Mouse (Mus musculus) neutrophil, adult 5-6 weeks (primary cell): ENCODE results near the gene Slc8a1. TPM values are rescaled to one million over a fixed set of nuclear protein-coding genes. Genes with fewer than 3 reads are reported as not detected.

ENCODE experiments used
- ATAC-seq: fragments of 151-379, 151-347 bp; 2 replicates; pipeline ENCODE4 v1.8.0; 2017; ENCODE audit warnings: mild to moderate bottlenecking, moderate TSS enrichment; ENCODE audit not compliant: insufficient number of reproducible peaks, poor library complexity, low FRiP score, severe bottlenecking; ENCODE audit errors: extremely low read depth
- total RNA-seq: library from RNA; stranded (forward); fragments of 200-1000 nt; gene quantifications from 2 replicates; pipeline ENCODE4 v1.2.3, GENCODE M21; 2017

Slc8a1 gene
- total RNA-seq, 1 experiment from 2014 or later, result 5.4 TPM

GRCm38 (mm10) chr17:81393040-81393439 lies 345.1 kb downstream of the Slc8a1 start:
- no peak for ATAC-seq

DNA sequence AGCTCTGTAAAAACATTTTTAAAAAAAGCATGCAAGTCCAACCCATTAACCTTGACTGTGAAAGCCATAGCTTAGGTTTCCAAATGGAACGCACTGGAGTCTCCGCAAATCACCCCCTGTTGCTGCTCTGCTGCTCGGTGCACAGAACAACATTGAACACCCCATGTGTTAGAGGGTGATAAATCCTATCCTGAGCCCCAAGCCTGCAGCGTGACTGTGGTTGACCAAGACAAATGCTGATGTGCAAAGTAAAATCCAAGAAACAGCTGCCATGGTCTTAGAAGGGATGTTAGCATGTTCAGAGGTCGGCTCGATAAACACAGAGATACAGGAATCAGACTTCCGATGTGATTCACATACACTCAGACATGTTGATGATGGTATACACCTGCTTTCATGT lies 346.7 kb downstream of the Slc8a1 start:
- no peak for ATAC-seq

DNA sequence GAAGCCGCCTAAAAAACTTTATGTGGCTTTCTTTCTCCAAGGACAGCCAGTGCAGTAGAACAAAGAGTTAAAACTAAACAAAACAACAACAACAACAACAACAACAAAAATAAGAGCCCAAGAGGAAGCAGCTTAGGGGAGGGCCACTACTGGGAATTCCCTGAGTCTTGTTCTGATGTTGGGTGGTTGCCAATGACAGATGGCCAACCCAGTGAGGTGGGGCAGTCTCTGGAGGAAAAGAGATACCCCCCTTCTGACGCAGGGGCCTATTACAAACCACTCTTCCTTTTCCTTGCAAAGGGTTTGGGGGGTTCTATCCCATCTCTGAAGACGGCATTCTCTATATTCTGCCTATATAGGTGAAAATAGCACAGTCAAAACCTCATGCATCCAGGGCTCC lies 347.4 kb downstream of the Slc8a1 start:
- ATAC-seq, result no peak

DNA sequence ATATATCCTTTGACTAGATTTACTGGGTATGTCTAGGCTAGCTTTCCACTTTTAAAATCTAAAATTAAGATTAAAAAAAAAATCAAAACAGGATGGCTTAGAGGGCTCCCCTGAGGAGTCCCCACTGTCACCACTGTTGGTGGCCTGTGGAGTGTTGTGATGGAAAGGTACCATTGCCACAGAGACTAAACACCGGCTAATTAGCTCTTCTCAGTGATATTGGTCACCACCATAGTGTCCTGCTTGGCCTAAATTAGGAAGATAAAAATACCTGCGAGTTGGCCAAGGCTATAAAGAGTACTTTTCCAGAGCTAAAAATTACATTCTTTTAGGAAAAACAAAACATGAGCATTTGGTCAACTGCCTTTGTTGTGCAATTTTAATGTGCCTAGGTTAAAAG lies 352.1 kb downstream of the Slc8a1 start:
- no peak for ATAC-seq

GRCm38 (mm10) chr17:81385476-81385875 lies 352.7 kb downstream of the Slc8a1 start:
- ATAC-seq, result no peak

DNA sequence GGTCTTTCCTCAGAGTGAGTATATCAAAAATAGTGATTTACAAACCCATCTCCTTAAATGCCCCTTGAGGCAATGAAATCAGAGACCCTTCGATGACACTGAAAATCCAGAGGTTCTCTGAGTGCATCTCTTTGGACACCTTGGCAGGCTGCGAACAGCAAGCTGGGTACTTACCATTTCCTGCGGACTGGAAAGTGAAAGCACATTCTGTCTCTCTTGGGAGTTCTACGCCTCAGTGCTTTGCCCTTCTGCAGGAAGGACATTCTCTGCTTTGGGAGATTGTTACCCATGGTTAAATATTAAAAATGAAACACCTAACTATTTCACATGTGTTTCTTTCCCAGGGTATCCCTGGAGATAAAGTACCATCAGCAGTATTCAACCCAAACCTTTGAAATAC lies 354.7 kb downstream of the Slc8a1 start:
- ATAC-seq, result no peak

GRCm38 (mm10) chr17:81378436-81378835 lies 359.7 kb downstream of the Slc8a1 start:
- ATAC-seq, result no peak

DNA sequence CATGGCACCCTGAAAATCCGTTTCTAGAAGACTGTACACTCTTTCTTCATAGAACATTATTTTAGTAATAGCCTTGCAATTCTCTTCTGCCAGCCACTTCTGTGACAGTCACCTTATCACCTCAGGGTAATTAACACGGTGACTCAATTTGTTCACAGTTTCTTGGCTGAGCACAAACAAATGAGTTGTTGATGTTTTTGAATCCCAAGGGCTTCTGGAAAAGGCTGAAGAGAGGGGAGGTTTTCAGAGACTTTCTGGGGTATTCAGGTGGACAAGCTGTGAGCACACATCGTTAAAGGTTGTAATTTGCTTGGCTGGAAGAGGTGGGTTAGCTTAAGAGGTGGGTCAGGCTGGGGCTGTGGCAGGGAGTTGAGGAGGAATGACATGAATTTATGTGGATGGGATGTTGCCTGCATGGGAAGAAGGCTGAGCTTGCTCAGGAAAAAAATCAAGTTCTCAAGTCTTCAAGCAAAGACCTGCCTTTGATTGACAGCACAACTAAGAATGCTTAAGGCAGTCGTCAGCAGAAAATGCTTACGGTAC lies 360.3 kb downstream of the Slc8a1 start:
- ATAC-seq, result no peak

DNA sequence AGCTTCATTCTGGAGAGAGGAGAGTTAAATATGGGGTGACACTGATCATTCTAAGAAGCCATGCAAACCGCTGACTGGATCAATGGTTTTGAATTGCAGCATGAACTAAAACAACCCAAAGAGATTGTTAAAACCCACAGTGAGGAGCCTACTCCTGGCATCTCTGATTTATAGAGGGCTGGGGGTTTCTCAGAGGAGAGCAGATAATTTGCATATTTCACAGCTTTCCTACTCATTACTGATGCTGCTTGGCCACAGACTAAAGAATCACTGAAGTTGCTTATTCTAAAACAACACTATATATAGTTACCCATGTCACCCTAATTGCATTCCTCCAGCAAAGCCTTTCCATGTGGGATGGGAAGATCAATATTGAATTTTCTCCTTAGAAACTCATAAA lies 361.0 kb downstream of the Slc8a1 start:
- ATAC-seq, result no peak

- no peak for ATAC-seq
Measured at GRCm38 (mm10) chr17:81375901-81376300, 362.3 kb downstream of the Slc8a1 start.

DNA sequence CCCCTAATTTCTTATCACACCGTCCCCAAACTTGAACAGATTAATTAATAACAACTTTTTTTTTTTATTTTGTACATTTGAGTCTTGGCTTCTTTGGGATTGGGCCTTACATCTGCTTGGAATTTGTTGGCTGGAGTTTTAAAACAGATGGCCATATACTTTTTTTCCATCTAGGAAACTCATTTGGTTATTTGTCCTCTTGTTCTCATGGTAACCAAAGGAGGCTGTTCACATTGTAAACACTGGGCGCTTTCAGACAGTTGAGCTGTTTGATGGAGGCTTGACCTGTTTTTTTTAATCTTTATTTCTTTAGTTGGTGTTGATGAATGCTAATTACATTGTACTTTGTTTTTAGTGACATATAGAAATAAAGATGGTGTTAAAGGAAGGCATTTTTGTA lies 369.1 kb downstream of the Slc8a1 start:
- ATAC-seq, result no peak

DNA sequence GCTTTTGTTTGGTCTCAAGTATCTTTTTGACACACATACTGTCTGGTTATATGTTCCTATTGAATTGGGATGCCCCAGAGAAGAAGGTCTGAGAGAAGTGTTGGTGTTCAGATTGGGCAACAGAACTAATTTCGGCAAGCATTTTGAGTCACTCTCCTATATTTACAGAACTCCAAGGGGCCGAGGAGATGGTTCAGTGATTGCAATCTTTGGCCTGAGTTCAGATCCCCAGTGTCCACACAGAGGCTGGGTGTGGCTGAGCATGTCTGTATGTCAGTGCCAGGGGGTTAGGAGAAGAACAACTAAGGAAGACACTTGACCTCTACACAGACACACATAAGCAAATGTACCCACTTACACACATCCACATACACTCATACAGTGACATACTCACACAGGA lies 369.7 kb downstream of the Slc8a1 start:
- ATAC-seq, result no peak

- ATAC-seq, result no peak
Measured at GRCm38 (mm10) chr17:81363368-81363767, 374.8 kb downstream of the Slc8a1 start.

- ATAC-seq, result no peak
Measured at GRCm38 (mm10) chr17:81360571-81360970, 377.6 kb downstream of the Slc8a1 start.

DNA sequence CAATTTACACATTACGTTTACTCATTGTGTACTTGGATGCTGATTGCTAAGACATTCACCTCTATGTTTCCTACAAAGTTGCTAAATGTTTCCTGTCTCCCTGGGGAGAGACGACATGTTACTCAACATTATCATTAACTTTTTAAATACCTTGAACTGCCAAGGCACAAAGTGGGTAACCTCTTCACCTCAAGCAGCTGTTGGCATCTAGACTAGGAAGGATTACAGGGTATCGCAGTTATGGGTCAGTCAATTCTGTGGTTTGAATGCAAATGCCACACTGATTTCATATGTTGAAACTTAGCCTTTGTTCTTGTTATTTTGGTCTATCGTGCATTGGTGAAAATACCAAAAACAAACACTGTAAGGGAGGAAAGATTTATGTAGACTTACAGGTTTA lies 378.1 kb downstream of the Slc8a1 start:
- ATAC-seq, result no peak

- ATAC-seq, result no peak
Measured at GRCm38 (mm10) chr17:81336024-81336754, 402.0 kb downstream of the Slc8a1 start.

DNA sequence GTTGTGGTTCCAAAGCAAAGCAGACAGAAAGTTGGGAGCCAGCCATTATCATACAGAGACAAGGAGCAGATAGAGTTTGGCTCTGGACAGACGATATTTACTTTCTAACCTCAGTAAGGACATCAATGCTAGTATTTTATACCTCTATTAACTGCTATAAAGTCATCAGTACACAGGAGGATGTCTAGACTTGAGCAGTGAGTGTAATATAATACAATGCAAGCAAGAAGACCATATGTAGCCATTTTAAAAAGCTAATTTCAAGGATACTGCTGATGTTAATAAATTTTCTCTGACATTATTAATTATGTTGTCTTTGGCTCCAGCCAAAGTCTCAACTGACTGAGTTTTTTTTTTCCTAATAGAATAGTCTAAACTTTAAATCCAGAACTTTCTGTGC lies 402.7 kb downstream of the Slc8a1 start:
- ATAC-seq, result no peak
